Mouse (Mus musculus) embryo, embryonic 10.5 days (tissue): ENCODE results near the gene C5ar2.

Experiments
- DNase-seq: peaks from one replicate; pipeline ENCODE4 v3.0.0-alpha.2; 2015; ENCODE audit warnings: low spot score

C5ar2 gene

DNA sequence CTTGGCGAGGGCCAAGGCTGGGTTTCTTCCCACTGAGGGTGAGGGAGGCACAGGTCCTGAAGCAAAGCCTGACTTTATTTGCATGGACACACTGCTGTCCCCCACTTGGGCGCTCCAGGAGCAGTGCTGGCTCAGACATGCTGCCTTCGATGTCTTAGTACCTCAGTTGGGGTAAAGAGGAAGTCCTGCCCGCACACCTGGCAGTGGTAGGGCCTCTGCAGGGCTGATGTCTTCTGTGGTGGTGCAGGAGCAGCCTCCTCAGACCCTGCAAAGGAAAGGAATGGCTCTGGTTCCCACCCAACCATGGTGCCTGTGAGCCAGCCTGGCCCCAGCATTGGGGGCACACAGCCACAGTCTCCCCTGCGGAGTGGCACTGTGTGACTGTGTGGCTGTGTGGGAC lies 46.8 kb downstream of the C5ar2 start:
- DNase-seq, result no peak

DNA sequence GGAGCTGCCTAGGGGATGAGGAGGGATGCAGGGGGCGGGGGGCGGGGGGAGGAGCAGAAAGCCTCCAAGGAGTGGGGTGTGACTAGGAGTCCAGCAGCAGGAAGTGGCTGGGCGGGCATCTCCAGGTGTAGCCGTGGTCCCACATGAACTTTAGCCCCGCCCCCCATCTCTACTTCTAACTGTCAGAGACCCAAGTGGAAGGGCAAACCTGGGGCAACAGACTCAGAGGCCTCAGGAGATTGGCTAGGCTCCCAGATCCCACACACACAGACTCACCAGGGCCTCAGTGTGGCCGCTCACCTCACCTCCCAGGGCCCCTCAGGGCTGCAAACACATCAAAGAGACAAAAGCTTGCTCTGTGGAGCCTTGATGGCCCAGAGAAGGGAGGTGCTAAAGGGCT lies 47.3 kb downstream of the C5ar2 start:
- DNase-seq, result no peak

DNA sequence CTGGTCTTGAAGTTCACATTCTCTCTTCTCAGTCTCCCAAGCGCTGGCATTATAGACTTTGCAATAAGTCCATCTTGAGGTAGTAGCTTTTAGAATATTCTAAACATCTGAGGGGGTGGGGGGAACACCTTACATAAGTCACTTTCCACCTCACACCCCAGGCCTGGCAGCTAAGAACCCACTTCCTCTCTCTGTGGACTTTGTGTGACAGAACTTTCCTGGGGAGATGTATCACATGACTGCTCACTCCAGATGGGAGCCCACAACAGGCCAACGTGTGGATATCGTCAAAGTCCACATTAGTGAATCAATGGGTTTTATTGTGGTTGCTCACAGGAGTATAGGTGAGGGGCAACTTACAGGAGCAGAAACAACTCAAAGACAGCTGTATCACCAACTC lies 50.3 kb downstream of the C5ar2 start:
- DNase-seq, result no peak

DNA sequence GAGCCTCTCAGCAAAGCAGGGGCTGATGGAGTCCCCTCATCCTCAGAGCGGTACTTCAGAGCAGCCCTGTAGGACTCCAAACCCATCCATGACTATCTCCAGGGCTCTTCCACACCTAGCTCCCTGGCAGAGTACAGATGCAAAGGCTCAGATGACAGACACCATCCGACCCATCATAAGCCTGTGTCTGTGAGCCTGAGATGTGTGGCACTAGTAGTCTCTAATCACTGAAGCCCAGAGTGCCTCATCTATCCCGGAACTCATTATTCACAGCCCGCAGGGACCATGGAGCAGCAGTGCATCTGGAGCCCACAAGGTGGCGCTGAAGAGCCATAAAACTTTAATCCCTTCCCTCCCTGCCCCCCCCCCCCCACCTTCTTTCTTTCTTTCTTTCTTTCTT lies 51.6 kb downstream of the C5ar2 start:
- peak; percentile 89 for DNase-seq

DNA sequence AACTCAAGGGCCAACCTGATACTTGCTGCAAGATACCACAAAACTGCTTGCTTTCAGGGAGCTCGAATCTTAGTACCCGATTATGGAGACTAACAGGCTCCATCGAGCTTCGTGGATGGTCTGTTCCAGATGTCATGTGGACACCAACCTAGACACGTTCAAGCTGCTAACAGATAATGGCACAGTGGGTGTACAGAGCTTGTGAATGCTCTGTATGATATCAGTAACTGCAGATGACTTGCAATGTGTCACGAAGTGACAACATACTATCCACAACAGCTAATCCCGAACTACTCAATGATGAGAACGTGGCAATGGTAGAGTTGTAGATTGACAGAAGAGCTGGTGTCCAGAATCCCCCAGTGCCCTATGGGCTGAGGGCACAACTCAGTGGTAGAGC lies 56.5 kb downstream of the C5ar2 start:
- DNase-seq, result no peak
